Mouse (Mus musculus): ENCODE measurements around the gene Glis3.

The Glis3 gene

DNA sequence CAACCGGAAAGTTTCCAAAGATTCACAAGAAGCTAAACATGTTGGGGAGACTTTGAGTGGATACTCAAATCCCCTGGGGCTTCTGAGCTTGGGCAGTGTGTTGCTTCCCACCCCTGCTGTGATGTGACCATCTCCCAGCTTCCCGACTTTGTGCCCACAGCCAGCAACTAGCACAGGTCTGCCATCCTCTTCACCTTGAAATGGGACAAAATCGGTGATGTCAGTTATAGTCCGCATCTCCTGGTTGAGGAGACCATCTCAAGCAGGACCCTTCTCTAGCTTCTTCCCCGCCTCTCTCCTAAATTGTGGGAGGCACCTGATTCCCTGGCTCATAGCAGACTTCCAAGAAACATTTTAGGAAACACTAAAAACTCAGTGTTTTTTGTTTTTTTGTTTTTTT is 352.3 kb downstream of the Glis3 start:
- DNase-seq (ENCODE audit: low spot score) = no peak

DNA sequence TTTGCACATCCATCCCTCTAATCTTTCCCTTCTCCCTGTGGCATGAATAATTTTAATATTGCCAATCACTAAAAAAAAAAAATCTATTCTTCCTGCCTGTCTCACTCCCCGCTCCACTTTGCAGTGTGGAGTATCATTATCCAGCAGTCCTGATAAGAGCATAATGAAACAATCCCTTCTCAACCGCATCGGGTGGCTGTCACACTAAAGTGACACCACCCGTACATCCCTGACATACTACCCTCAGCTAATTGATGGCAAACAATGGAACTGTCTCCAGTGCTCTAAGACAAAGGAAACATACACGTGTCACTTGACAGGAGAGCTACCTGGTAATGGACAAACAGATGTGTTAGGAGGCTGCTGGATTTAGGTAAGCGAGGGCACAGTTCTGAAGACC is 373.8 kb downstream of the Glis3 start:
- DNase-seq (ENCODE audit: low spot score) = no peak

DNA sequence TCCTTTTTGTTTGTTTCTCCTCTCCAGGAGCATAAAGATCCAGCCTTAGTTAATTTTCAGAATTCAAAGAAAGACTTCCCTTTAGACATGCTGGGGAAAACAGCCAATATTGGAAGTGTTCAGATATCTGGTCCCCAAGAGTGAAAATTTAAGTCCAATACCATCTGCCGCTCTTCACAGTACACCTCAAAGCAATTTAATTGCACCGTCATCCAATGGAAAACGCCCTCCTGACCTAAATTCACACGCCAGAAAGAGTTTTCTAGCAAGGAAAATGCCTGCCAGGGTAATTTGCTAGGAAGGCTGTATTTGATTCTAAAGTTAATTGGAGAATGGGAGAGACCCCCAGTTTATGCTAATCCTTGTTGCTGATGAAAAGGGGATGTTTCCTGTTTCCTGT is 374.4 kb downstream of the Glis3 start:
- DNase-seq (ENCODE audit: low spot score) = no peak

DNA sequence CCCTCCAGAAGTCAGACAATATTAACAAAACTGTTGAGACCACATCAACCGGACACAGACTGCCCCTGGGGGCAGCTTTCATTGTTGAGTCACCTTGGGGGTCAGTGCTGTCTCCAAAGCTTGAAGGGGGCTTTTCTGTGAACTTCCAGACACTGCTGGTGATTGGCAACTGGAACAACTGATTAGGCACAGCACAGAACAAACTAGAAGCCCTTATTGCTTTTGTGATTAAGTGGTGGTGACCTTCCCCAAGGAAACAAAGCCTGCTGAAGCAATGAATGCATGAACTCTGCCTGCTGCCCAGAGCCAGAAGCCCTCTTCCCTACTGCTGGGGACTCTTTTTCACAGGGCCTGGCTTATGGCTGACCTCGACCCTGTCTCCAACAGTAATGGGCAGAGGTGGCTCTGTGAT is 377.0 kb downstream of the Glis3 start:
- DNase-seq (ENCODE audit: low spot score) = no peak

DNA sequence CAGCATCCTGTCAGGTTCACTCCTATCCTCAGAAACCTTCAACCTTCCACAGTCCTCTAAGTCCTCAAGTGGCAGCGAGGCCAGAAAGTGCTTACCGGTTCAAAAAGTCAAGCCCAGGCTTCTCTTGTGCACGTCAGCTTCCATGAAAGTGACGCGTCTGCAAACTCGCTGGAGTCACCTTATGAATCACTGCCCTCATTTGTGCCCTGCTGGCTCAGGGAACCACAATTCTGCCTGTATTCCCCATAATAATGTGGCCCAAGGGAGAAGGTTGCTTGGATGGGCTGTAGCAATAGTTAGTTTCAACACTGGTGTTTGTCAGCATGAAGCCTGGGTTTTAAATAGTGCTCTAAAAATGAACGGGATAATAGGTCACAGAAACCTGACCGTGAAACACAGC is 379.7 kb downstream of the Glis3 start:
- DNase-seq (ENCODE audit: low spot score) = no peak

DNA sequence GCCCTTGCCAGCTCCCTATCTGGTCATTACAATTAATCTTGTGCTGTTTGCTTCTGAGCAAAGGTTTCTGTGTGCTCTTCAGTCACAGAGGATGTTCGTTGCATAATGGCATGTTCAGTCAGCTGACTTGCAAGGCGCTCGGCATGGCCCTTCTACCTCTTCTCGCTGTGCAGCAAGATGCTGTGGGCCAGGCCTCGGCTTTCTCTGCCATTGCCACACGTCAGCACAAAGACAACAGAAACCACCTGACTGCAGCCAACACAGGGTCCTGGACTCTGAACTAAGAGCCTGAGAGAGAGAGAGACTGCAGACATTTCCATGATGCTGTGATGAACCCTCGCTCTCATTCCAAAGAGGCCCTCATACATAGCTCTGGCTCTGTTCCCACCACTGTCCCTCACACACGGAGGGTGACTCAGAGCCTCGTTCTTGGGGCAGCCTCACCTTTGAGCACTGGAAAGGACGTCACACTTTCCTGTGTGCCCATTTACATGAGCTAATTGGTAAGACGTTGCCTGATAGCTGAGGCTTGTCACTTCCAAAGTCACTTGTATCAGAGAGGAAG is 380.6 kb downstream of the Glis3 start:
- no peak for DNase-seq (ENCODE audit: low spot score)

DNA sequence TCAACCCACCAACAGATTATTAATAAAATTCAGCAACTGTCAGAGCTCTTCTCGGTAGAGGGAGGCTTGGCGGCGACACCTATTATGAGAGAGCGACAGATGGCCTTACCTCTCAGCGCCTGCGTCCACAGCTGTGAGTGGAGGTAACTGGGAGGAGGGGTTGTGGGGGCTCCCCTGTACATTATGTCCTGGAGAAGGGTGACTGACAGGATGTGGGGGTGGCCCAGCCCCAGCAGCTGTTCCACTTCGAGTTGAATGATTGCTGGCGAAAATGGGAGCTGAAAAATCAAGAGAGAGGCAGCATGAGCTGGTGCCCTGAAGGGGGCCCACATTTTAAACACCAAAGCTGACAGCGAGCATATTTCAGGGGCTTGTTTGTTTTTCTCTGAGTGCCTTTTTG is 381.2 kb downstream of the Glis3 start:
- no peak for DNase-seq (ENCODE audit: low spot score)

DNA sequence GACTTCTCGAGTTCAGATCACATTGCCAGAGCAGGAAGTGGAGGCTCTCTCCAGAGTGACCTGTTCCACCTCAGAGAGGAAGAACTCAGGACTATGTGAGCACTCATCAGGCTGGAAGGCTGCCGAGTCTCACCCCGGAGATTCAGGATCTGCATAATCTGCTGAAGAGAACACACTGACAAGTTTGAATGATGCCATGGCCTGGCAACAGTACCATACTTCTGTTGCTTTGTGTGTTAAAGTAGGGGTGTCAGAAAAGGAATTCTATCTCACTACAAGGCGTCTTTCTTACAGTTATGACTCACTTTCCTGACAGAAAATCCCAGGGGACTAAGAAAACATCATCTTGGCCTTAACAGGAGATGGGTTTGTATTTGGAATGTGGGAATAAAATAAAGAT is 388.3 kb downstream of the Glis3 start:
- DNase-seq (ENCODE audit: low spot score) = no peak

DNA sequence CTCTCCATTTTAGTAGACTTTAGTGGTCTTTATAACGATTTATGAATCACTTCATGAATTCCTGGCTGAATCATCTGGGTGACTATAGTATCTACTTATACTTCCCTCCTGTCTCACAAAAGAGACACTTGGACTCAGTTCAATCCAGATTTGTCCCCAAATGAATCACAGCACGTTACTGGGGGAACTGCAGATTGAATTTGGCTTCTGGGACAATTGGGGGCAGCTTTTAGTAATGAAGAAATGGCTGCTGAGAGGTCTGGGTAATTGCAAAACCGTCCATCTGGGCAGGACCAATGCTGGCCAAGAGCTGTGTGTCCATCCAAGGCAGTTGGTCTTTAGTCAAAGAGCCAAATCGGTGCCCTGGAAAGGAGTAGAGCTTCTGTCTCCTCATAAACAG is 390.4 kb downstream of the Glis3 start:
- DNase-seq (ENCODE audit: low spot score) = no peak

DNA sequence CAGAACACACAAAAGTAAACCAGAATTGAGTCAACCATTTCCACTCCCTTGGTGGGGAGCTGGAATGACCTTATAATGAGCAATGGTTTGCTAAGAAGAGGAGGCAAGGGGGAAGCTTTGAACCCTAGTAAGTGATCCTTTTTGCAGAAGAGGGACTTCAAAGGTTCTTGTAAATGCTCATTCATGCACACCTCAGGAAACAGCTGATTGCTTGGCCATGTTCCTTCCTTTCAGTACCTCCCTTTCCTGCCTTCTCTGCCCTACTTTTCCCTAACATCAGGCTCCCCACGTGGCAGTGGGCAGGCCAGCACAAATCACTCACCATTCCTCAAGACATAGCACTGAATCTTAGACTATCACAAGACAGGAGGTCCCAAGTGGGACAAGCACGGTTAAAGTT is 392.4 kb downstream of the Glis3 start:
- no peak for DNase-seq (ENCODE audit: low spot score)

DNA sequence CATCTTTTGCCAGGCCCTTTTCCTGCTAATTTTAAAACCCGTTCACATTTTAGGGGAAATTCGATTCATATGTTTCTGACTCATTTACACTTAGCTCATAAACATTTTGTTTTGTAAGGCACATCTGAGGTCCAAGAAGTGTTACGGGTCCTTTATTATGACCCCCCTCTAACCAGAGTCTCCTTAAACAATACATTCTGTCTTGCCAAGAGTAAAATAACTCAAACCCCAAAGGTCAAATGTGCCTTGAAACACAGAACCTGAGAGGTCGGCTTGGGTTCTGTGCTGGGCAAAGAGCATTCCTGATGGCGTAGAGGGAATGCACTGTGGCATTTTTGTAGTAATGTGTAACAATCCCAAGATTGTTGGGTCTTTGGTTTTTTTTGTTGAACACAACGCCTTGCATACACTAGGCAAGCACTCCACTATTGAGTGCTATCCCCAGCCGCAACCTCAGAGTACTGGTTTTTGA is 395.7 kb downstream of the Glis3 start:
- DNase-seq (ENCODE audit: low spot score) = no peak

DNA sequence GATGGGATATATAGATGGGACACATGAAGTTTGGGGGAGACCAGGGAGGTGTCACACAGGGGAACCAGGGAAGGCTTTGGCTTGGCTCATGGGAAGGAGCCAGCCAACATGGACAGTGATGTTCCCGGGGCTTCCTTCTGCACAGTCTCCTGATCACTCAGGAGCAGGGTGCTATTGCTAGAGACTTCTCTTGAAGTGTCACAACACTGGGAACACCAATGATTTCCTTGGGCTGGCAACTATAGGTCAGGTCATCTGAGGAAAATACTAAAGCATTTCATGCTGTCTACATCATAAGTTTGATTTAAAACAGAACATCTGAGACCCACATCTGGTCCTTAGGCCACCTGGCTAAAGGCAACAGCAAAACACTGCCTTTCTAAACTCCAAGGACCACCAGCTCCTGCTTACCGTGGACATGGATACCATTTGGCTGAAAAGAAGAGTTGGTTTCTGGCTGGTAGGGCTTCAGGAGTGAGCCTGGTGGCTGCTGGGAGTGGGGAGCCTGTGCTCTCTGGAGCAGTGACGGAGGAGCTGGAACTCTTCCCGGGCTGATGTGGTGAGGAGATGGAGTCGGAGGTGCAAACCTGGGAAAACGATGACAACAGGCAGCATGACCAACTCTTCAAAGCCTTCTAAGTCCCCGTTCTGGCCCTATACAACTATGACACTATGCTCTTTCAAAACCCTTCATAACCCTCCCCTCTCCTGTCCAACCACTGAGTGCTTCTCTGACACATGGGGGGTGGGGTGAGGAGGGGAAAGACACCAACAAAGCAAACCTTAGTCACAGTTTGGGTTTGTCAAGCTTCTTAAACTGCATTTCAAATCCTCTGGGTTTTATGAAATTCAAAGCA is 396.4 kb downstream of the Glis3 start:
- DNase-seq (ENCODE audit: low spot score) = no peak

DNA sequence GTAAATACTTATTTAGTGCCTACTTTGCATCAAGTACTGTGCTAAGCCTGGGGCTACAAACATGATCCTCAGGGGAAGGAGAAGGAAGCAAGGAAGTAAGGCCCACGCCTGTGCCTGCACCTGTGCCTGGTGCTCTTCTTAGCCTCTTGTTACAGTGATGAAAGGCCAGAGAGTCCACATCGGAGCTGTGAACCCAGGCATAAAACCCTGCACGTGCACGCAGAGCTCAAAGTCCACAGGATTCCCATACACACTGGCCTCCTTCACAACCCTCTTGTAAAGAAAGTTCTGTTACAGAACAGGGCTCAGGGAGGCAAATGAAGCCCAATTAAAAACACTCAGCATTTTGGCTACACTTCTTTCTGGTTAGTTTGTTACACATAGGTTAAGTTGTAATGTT is 398.5 kb downstream of the Glis3 start:
- no peak for DNase-seq (ENCODE audit: low spot score)

DNA sequence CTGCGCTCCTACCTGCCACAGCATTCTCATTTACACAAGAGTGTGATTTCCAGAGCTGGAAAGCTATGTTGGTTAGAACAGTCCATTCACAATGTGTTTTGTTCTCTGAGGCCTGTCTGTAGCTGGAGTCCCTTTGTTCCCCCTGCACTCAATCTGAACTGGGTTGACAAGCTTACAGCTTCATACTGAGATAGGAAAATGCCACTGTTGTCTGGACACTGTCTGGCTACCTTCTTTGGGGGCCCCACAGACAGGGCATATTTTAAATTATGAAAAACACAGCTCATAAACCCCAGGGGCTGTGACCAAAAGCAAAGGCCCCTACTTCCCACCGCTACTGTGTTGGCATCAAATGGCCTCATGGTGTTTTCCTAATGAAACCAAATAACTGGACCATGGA is 402.8 kb downstream of the Glis3 start:
- no peak for DNase-seq (ENCODE audit: low spot score)

DNA sequence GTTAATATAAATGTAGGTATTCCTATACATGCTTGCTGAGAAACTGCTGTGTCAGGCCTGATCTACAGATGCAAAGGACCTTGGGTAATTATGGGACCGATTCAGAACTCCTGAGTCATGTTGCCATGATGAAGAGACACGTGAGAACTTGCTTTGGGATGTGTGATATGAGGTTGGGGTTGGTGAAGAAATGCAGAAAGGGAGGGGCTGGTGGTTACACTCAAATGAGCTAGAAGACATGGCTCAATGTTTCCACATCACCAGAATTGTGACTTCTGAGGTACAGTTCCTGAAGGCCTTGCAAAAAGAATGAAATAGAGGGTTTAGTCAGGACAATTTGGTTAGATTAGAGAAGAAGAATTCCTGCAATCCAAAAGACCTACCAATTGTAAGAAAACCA is 405.4 kb downstream of the Glis3 start:
- no peak for DNase-seq (ENCODE audit: low spot score)

DNA sequence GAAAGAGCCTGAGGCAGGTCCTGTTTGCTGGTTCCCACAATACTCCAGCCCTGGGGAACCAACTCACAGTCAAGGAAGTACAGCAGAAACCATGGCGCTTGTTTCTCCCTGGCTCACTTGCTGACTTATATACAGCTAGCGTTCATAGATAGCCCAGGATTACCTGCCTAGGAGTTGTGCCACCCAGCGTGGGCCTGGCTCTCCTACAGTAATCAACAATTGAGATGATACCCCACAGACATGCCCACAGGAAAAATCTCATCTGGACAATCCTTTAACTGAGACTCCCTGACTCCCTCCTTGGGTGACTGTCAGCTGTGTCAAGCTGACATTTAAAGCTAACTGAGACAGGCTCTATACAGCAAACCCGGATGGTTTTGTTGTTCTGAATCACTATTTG is 405.9 kb downstream of the Glis3 start:
- no peak for DNase-seq (ENCODE audit: low spot score)

DNA sequence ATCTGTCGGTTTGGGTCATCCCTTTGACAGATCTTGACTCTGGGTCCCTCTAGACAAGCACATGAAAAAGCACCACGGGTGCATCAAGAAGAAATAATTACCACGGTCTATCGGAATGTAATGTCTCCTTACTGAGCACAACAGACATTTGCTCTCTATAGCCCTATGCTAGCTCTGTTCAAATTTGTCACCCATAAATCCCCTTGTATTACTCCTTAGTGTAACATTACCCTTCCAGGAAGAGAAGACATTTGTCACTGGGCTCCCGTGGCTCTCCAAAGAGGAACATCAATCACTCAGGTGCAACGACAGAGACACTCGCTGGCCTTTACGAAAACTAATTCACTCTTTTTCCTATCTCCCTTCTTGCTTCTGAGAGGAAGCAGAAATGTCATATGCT is 413.0 kb downstream of the Glis3 start:
- no peak for DNase-seq (ENCODE audit: low spot score)

DNA sequence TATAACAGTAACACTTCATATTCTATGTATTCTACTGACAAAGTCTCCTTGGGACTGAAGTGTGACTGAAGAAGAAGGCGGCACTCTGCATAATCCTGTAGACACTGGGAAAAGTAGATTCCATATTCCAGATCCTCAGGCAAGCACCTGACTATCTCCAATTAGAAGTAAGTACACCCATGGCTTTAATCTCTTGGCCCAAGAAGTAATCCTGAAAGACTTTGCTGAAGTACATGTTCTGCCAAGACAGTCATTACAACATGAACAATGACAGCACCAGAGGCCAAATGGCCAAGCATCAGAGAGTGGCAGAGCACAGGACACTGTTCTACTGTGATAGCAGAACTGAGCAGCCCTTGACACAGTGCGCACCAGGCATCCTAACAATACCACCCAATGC is 414.1 kb downstream of the Glis3 start:
- no peak for DNase-seq (ENCODE audit: low spot score)

DNA sequence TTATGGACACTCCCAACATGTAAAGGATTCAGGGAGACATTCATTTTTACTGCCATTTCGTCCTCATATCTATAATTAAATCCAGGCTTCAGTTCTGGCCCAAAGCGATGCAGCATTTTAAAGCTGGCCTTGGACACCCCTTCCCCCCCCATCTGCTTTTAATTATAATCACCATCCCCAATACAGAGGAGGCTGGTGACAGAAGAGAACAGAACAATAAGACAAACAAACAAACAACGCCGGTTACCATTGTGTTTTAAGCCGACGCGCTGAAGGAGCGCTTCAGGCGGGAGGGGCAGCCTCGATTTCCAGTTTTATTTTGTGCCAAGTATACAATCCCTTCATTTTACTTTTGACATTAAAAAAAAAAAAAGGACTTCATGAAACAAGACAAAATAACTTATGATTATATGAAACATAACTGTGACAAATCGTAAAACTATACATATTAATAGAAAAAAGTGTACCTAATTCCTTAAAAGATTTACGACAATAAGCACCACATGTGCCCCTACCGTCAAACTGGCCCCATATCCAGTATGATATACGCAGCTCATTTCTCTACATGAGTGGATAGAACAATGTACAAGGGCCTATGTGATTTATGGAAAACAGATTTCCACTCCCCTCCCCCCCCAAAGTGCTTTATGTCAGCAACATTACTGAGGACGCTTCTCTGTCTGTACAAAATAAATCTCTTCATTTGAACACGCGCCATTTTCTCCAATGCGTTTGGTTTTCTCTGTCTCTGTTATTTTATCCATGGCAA is 420.8 kb downstream of the Glis3 start:
- no peak for DNase-seq (ENCODE audit: low spot score)

DNA sequence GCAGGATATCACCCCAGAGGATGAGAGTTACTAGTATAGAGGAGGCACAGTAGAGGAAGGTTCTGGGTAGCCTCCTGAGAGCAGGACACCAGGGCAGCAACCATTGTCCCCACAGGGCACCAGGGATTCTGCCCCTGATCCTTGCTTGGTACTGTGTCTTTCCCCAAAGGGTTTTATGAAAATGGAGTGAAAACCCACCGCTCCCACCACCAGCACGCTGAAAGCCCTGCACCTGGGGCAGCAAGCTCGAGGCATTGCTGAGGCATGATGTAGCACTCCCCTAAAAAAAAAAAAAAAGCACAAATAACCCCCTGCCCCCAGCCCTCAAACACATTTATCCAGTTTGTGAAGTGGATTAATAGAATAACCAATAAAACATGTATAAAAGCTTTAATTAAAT is 421.4 kb downstream of the Glis3 start:
- no peak for DNase-seq (ENCODE audit: low spot score)

DNA sequence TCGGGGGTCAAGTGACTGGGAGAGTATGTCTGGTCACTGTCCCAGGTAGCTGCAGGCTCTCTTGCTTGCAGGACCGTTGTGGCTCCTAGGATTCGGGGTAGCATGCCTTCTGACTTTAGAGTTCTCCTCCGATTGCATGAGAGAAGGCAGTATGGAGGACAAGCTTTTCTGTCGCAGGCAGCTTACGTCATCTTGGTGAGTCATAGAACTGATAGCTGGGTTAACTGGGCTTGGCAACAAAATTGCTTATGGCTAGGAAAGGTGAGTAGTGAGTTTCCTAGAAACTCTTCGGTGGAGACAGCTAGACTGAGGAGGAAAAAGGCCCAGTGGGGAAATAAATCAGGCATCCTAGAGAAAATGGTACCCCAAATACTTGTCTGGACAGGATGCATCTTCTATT is 432.5 kb downstream of the Glis3 start:
- DNase-seq (ENCODE audit: low spot score) = no peak

DNA sequence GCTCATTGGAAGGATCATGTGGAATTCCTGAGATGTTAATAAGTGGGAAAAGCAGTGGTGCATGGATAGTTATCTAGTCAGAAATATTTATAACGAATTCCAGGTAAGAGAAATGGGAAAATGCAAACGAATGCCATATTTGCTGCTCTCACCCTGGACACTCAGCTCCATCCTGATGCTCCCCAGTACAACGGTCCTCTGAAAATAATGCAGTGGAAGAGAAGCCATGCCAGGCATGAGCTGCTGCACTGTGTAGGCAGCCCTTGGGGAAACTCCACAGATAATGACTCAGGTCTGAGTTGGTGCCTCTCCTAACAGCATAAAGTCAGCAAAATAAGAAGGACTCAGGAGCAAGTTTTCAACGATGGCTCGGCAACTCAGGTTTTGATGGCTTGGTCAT is 433.7 kb downstream of the Glis3 start:
- no peak for DNase-seq (ENCODE audit: low spot score)

DNA sequence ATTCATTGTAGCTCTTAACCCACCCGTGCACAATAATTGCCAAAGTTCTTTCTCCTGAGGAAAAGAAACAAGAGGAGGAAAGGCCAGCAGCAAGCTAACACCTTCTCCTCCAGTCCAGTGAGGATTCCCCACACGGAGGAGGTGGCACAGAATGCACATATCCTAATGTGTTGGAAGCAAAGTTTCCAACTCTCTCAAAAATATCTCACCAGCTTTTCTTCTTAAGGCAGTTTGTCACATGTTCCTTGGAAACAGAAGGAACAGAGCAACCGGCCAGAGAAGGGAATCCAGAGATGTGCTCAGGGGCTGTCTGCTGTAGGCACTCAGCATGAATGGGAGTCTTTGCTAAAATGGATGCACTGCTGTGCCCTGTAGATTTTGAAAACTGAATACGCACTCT is 441.8 kb downstream of the Glis3 start:
- no peak for DNase-seq (ENCODE audit: low spot score)
